Mouse (Mus musculus): ENCODE measurements at regions not wholly inside any gene's neighbourhood (a gene's known extent, or its start where the extent isn't known, plus 50 kb on each side); places are given as distances from the start of the nearest gene placed in this dataset.

DNA sequence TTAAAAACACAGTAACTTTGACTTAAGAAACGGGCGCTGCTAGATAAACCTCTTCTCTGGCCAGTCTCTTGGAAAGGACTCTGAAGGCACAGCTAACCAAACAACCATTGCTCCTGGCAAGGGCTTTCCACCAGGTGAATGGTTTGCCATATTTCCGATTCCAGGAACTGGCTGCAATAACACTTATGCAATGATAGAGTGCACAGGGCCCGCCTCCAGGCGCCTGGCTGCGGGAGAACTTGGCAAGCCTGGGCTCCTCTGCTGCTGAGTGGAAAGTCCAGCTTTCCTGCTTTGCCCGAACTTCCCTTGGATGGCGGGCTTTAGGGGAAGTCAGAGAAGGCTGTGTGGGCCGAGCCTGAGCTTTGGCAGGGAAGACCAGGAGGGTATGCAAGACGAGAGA, 171.6 kb downstream of the Plpp3 start:
- Histone ChIP-seq H3K4me1 (ENCODE audit: control insufficient read depth, insufficient read depth, low read length) (no peaks in the 10 kb centered on the region; the same call in 1 of the 2 replicates), H3K4me2 (ENCODE audit: low read depth, low read length) (no peak overlapping the region), H3K9ac (replicated peaks; ENCODE audit: low read length) (no peak overlapping the region), H3K36me3 (replicated peaks; ENCODE audit: control insufficient read depth, insufficient read depth, low read depth, low read length) (no peaks in the 10 kb centered on the region), H3K27me3 (ENCODE audit: control insufficient read depth, insufficient read depth, low read length) (no peaks in the 10 kb centered on the region), H3K4me3 (ENCODE audit: low read depth, low read length) (no peak overlapping the region), H3K27ac (replicated peaks; ENCODE audit: low read depth, low read length) (no peak overlapping the region), H3K9me3 (replicated peaks; ENCODE audit: control insufficient read depth, low read length) (no peaks in the 10 kb centered on the region)
- DNase-seq (ENCODE audit: low spot score) (no peak), ATAC-seq (replicated peaks; ENCODE audit: insufficient number of reproducible peaks, low FRiP score, low TSS enrichment, low read depth) (no peak)
- WGBS = 88% methylated on average over 10 of the region's 10 CpGs

- H3K36me3 ChIP-seq (replicated peaks; ENCODE audit: control insufficient read depth, insufficient read depth, low read depth, low read length) = no peaks in the 10 kb centered on the region
- DNase-seq (ENCODE audit: low spot score) = no peak
- H3K27me3 ChIP-seq (ENCODE audit: control insufficient read depth, insufficient read depth, low read length) = no peaks in the 10 kb centered on the region
- no peak for ATAC-seq (replicated peaks; ENCODE audit: insufficient number of reproducible peaks, low FRiP score, low TSS enrichment, low read depth)
- no peak overlapping the region for H3K9ac ChIP-seq (replicated peaks; ENCODE audit: low read length)
- H3K27ac ChIP-seq (replicated peaks; ENCODE audit: low read depth, low read length) = no peak overlapping the region
- H3K4me3 ChIP-seq (ENCODE audit: low read depth, low read length) = no peak overlapping the region
- no peaks in the 10 kb centered on the region; the same call in 1 of the 2 replicates for H3K4me1 ChIP-seq (ENCODE audit: control insufficient read depth, insufficient read depth, low read length)
- H3K9me3 ChIP-seq (replicated peaks; ENCODE audit: control insufficient read depth, low read length) = no peaks in the 10 kb centered on the region
- H3K4me2 ChIP-seq (ENCODE audit: low read depth, low read length) = no peak overlapping the region
- WGBS = 94% methylated on average over 10 of the region's 10 CpGs
Measured at GRCm38 (mm10) chr4:105332081-105332480, 174.9 kb downstream of the Plpp3 start.

DNA sequence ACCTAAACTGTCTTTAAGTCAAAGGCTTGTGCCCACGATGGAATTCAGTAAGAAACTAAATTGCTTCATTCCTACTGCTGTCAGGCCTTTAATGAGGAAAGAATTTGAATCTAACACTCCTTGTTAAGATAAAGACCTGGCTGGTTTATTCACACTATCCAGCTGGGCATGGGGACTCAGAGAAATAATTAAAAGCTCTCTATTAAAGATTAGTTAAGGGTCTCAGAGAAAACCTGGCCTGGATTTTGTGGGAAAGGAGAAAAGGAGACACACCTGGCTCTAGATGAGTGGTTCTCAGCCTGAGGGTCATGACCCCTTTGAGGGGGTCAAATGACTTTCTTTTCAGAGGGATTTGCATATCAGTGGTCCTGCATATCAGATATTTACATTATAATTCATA, 178.7 kb downstream of the Plpp3 start:
- H3K36me3 ChIP-seq (replicated peaks; ENCODE audit: control insufficient read depth, insufficient read depth, low read depth, low read length) = no peaks in the 10 kb centered on the region
- no peaks in the 10 kb centered on the region for H3K27me3 ChIP-seq (ENCODE audit: control insufficient read depth, insufficient read depth, low read length)
- H3K9ac ChIP-seq (replicated peaks; ENCODE audit: low read length) = no peak overlapping the region
- DNase-seq (ENCODE audit: low spot score) (no peak), ATAC-seq (replicated peaks; ENCODE audit: insufficient number of reproducible peaks, low FRiP score, low TSS enrichment, low read depth) (no peak)
- WGBS = 57% methylated on average over 1 of the region's 1 CpGs
- H3K9me3 ChIP-seq (replicated peaks; ENCODE audit: control insufficient read depth, low read length) = no peaks in the 10 kb centered on the region
- no peak overlapping the region for H3K4me3 ChIP-seq (ENCODE audit: low read depth, low read length)
- H3K27ac ChIP-seq (replicated peaks; ENCODE audit: low read depth, low read length) = no peak overlapping the region
- H3K4me2 ChIP-seq (ENCODE audit: low read depth, low read length) = no peak overlapping the region
- no peaks in the 10 kb centered on the region for H3K4me1 ChIP-seq (ENCODE audit: control insufficient read depth, insufficient read depth, low read length)

DNA sequence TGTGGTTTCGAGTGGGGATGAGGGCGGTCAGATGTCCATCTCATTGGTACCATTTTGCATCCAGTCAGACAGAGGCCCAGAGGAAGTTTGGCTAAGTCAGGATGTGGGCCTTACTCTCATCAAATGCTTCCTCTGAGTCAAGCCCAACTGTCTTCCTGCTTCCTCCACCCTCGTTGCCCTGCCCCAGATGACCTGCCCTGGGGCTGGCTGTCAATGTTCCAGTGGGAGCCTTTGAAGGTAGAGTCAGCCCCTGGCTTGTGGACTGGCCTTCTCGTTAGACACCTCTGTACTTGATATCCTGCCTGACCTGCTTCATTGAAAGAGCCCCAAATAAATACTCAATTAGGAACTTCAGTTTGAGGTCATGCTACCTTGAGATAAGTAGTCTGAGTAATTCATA, 179.4 kb downstream of the Plpp3 start:
- no peaks in the 10 kb centered on the region for H3K4me1 ChIP-seq (ENCODE audit: control insufficient read depth, insufficient read depth, low read length)
- H3K36me3 ChIP-seq (replicated peaks; ENCODE audit: control insufficient read depth, insufficient read depth, low read depth, low read length) = no peaks in the 10 kb centered on the region
- DNase-seq (ENCODE audit: low spot score) (no peak), ATAC-seq (replicated peaks; ENCODE audit: insufficient number of reproducible peaks, low FRiP score, low TSS enrichment, low read depth) (no peak)
- H3K9me3 ChIP-seq (replicated peaks; ENCODE audit: control insufficient read depth, low read length) = no peaks in the 10 kb centered on the region
- H3K9ac ChIP-seq (replicated peaks; ENCODE audit: low read length) = no peak overlapping the region
- H3K27me3 ChIP-seq (ENCODE audit: control insufficient read depth, insufficient read depth, low read length) = no peaks in the 10 kb centered on the region
- no peak overlapping the region for H3K27ac ChIP-seq (replicated peaks; ENCODE audit: low read depth, low read length)
- H3K4me2 ChIP-seq (ENCODE audit: low read depth, low read length) = no peak overlapping the region
- 43% methylated on average over 4 of the region's 4 CpGs for WGBS
- no peak overlapping the region for H3K4me3 ChIP-seq (ENCODE audit: low read depth, low read length)

GRCm38 (mm10) chr4:105338131-105338530, 181.0 kb downstream of the Plpp3 start:
- 71% methylated on average over 7 of the region's 7 CpGs for WGBS
- Histone ChIP-seq H3K27ac (replicated peaks; ENCODE audit: low read depth, low read length) (no peak overlapping the region), H3K27me3 (ENCODE audit: control insufficient read depth, insufficient read depth, low read length) (no peaks in the 10 kb centered on the region), H3K9me3 (replicated peaks; ENCODE audit: control insufficient read depth, low read length) (no peaks in the 10 kb centered on the region), H3K36me3 (replicated peaks; ENCODE audit: control insufficient read depth, insufficient read depth, low read depth, low read length) (no peaks in the 10 kb centered on the region), H3K4me3 (ENCODE audit: low read depth, low read length) (no peak overlapping the region), H3K4me1 (ENCODE audit: control insufficient read depth, insufficient read depth, low read length) (no peaks in the 10 kb centered on the region), H3K9ac (replicated peaks; ENCODE audit: low read length) (no peak overlapping the region), H3K4me2 (ENCODE audit: low read depth, low read length) (no peak overlapping the region)
- ATAC-seq (replicated peaks; ENCODE audit: insufficient number of reproducible peaks, low FRiP score, low TSS enrichment, low read depth) (no peak), DNase-seq (ENCODE audit: low spot score) (no peak)

DNA sequence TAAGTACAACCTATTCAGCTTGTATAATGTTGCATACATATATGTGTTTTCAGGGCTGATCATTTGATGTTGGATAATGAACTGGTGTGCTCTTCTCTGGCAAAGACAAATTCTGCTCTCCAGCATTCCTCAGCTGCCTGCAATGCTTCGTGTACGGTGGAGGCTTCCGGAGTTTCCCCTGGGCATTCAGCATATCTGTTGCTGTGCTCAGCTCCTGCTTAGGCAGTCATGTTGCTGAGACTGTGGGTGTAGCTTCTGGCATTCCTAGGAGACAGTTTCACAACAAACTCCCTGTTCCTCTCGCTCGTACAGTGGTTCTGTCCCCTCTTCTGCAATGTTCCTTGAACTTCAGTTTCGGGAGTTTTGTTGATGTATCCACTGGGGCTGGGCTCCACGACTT, 181.7 kb downstream of the Plpp3 start:
- Histone ChIP-seq H3K36me3 (replicated peaks; ENCODE audit: control insufficient read depth, insufficient read depth, low read depth, low read length) (no peaks in the 10 kb centered on the region), H3K27me3 (ENCODE audit: control insufficient read depth, insufficient read depth, low read length) (no peaks in the 10 kb centered on the region), H3K9me3 (replicated peaks; ENCODE audit: control insufficient read depth, low read length) (no peaks in the 10 kb centered on the region), H3K27ac (replicated peaks; ENCODE audit: low read depth, low read length) (no peak overlapping the region), H3K9ac (replicated peaks; ENCODE audit: low read length) (no peak overlapping the region), H3K4me3 (ENCODE audit: low read depth, low read length) (no peak overlapping the region), H3K4me2 (ENCODE audit: low read depth, low read length) (no peak overlapping the region), H3K4me1 (ENCODE audit: control insufficient read depth, insufficient read depth, low read length) (no peaks in the 10 kb centered on the region)
- DNase-seq (ENCODE audit: low spot score) (peak; percentile 14), ATAC-seq (replicated peaks; ENCODE audit: insufficient number of reproducible peaks, low FRiP score, low TSS enrichment, low read depth) (no peak)
- 78% methylated on average over 7 of the region's 7 CpGs for WGBS

- H3K27me3 ChIP-seq (ENCODE audit: control insufficient read depth, insufficient read depth, low read length) = no peaks in the 10 kb centered on the region
- H3K4me3 ChIP-seq (ENCODE audit: low read depth, low read length) = no peak overlapping the region
- no peaks in the 10 kb centered on the region for H3K9me3 ChIP-seq (replicated peaks; ENCODE audit: control insufficient read depth, low read length)
- no peak overlapping the region for H3K27ac ChIP-seq (replicated peaks; ENCODE audit: low read depth, low read length)
- DNase-seq (ENCODE audit: low spot score) (no peak), ATAC-seq (replicated peaks; ENCODE audit: insufficient number of reproducible peaks, low FRiP score, low TSS enrichment, low read depth) (no peak)
- H3K36me3 ChIP-seq (replicated peaks; ENCODE audit: control insufficient read depth, insufficient read depth, low read depth, low read length) = no peaks in the 10 kb centered on the region
- H3K4me1 ChIP-seq (ENCODE audit: control insufficient read depth, insufficient read depth, low read length) = no peaks in the 10 kb centered on the region
- H3K9ac ChIP-seq (replicated peaks; ENCODE audit: low read length) = no peak overlapping the region
- WGBS = 90% methylated on average over 7 of the region's 7 CpGs
- no peak overlapping the region for H3K4me2 ChIP-seq (ENCODE audit: low read depth, low read length)
Measured at GRCm38 (mm10) chr4:105341274-105341673, 184.1 kb downstream of the Plpp3 start.

- Histone ChIP-seq H3K4me2 (ENCODE audit: low read depth, low read length) (no peak overlapping the region), H3K4me1 (ENCODE audit: control insufficient read depth, insufficient read depth, low read length) (no peaks in the 10 kb centered on the region), H3K4me3 (ENCODE audit: low read depth, low read length) (no peak overlapping the region), H3K9me3 (replicated peaks; ENCODE audit: control insufficient read depth, low read length) (no peaks in the 10 kb centered on the region), H3K27ac (replicated peaks; ENCODE audit: low read depth, low read length) (no peak overlapping the region), H3K27me3 (ENCODE audit: control insufficient read depth, insufficient read depth, low read length) (no peaks in the 10 kb centered on the region), H3K36me3 (replicated peaks; ENCODE audit: control insufficient read depth, insufficient read depth, low read depth, low read length) (no peaks in the 10 kb centered on the region), H3K9ac (replicated peaks; ENCODE audit: low read length) (no peak overlapping the region)
- ATAC-seq (replicated peaks; ENCODE audit: insufficient number of reproducible peaks, low FRiP score, low TSS enrichment, low read depth) = no peak
- DNase-seq (ENCODE audit: low spot score) = no peak
- WGBS = 94% methylated on average over 8 of the region's 8 CpGs
Measured at GRCm38 (mm10) chr4:105346846-105347245, 189.7 kb downstream of the Plpp3 start.

All from embryonic facial prominence, embryonic 11.5 days (tissue).